Mouse (Mus musculus): ENCODE data around the gene Alad. TPM values are rescaled to one million over a fixed set of nuclear protein-coding genes. Genes with fewer than 3 reads are reported as not detected.

The Alad gene
- polyA plus RNA-seq, 1 experiment from 2014 or later = 156 TPM

DNA sequence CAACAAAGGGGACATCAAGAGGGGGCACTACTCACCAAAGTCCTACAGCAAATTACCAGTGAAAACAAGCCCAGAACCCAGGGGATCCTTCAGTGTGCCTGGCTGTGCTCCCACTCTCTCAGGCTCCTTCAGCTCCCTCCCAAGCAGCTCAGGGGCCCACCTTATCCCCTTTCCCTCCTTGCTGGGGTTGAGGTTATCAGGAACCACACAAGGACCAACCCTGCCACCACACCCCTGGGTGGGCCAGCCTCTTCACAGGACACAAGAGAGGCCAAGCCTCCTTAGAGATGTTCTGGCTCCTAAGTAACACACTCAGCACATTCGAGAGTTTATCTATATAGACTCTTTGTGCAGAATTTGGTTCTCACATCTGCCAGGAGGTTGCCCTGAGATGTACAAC, 3.1 kb downstream of the Alad start:
- H3K4me3 ChIP-seq (ENCODE audit: low read depth, low read length) = no peak overlapping the region
- no peaks in the 10 kb centered on the region for H3K9me3 ChIP-seq (ENCODE audit: control insufficient read depth)
- peaks cover 11% of the 10 kb centered on the region for H3K4me1 ChIP-seq (replicated peaks; ENCODE audit: control insufficient read depth, insufficient read depth, low read length)
- TF ChIP-seq CTCF (IDR thresholded peaks at IDR 0.05; ENCODE audit: low read depth) = no peak
- H3K9ac ChIP-seq (ENCODE audit: low read depth, low read length) = no peak overlapping the region
- H3K36me3 ChIP-seq (ENCODE audit: control insufficient read depth, insufficient read depth) = peaks cover 27% of the 10 kb centered on the region
- WGBS = 24% methylated on average over 1 of the region's 1 CpGs
- H3K27me3 ChIP-seq (replicated peaks; ENCODE audit: control insufficient read depth, insufficient read depth, low read length) = no peaks in the 10 kb centered on the region
- peak overlapping the region; percentile 89 for H3K4me2 ChIP-seq (replicated peaks; ENCODE audit: low read depth)
- H3K27ac ChIP-seq (ENCODE audit: low read depth, low read length) = peak overlapping the region; percentile 82
- peak; percentile 35; the same call in 1 of the 2 replicates for ATAC-seq

DNA sequence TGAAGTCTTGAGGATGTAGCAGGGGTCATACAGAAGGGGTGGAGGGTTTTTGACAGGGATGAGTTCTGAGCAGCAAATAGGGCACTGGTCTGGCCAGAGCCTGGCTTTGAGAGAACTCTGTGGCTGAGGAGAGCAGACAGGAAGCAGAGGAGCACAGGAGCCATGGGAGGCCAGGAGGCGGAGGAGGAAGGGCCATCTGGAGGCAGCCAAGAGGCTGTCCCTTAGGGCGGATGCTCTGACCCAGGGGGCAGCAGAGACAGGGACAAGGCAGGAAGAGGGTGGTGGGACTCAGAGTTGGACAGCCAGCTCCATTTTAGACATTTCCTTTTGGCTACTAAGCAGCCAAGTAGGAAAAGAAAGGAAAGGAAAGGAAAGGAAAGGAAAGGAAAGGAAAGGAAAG, 3.6 kb downstream of the Alad start:
- Histone ChIP-seq H3K9ac (ENCODE audit: low read depth, low read length) (0 out of 2 replicates have a peak overlapping the region, but pooled peaks have one; percentile 3), H3K27me3 (replicated peaks; ENCODE audit: control insufficient read depth, insufficient read depth, low read length) (no peaks in the 10 kb centered on the region), H3K9me3 (ENCODE audit: control insufficient read depth) (no peaks in the 10 kb centered on the region), H3K4me1 (replicated peaks; ENCODE audit: control insufficient read depth, insufficient read depth, low read length) (peaks cover 11% of the 10 kb centered on the region), H3K36me3 (ENCODE audit: control insufficient read depth, insufficient read depth) (peaks cover 32% of the 10 kb centered on the region), H3K4me3 (ENCODE audit: low read depth, low read length) (no peak overlapping the region), H3K4me2 (replicated peaks; ENCODE audit: low read depth) (peak overlapping the region; percentile 89; the same call in 1 of the 2 replicates), H3K27ac (ENCODE audit: low read depth, low read length) (peak overlapping the region; percentile 82; the same call in 1 of the 2 replicates)
- WGBS = 17% methylated on average over 2 of the region's 2 CpGs
- no peak for ATAC-seq
- TF ChIP-seq CTCF (IDR thresholded peaks at IDR 0.05; ENCODE audit: low read depth) = peak; percentile 48

DNA sequence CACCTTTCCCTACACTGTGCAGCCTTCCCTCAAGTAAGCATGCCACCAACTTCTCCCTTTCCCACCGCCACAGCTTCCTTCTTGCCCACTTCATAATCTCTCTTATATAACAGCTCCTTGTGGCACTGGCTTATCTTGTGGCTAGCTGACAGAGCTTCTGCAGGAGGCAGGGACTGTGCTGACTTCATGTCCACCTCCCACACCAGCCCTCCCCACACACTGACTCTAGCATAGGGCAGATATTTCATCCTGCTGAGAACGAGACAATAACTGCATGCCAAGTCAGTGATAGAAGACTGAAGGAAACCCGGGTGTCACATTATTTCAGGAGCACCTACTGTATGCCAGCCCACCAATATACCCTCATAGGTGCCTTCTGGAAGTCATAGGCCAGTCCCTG, 4.2 kb downstream of the Alad start:
- Histone ChIP-seq H3K9ac (ENCODE audit: low read depth, low read length) (0 out of 2 replicates have a peak overlapping the region, but pooled peaks have one; percentile 3), H3K4me1 (replicated peaks; ENCODE audit: control insufficient read depth, insufficient read depth, low read length) (peaks cover 11% of the 10 kb centered on the region), H3K36me3 (ENCODE audit: control insufficient read depth, insufficient read depth) (peaks cover 38% of the 10 kb centered on the region), H3K27ac (ENCODE audit: low read depth, low read length) (no peak overlapping the region; the same call in 1 of the 2 replicates), H3K4me2 (replicated peaks; ENCODE audit: low read depth) (peak overlapping the region; percentile 89; the same call in 1 of the 2 replicates), H3K27me3 (replicated peaks; ENCODE audit: control insufficient read depth, insufficient read depth, low read length) (no peaks in the 10 kb centered on the region), H3K9me3 (ENCODE audit: control insufficient read depth) (no peaks in the 10 kb centered on the region), H3K4me3 (ENCODE audit: low read depth, low read length) (no peak overlapping the region)
- WGBS = 65% methylated on average over 3 of the region's 3 CpGs
- no peak for ATAC-seq
- TF ChIP-seq CTCF (IDR thresholded peaks at IDR 0.05; ENCODE audit: low read depth) = no peak

DNA sequence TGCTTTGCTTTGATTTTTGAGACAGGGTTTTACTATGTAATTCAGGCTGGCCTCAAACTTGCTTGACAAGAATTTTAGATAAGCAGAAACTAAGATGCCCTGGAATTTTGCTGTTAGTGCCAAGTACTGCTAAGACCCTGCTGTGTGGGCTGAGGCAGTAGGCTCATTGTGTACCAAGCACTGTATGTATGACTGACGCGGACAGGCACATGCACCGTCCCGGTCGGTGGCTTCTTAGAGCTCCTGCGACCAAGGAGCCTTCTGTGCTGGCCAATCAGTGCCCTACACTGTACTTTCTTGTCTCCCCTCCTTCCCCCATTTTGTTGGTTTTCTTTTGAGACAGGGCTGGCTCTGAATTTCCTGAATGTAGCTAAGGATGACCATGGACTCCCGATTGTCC, 4.7 kb downstream of the Alad start:
- Histone ChIP-seq H3K9ac (ENCODE audit: low read depth, low read length) (no peak overlapping the region), H3K27ac (ENCODE audit: low read depth, low read length) (no peak overlapping the region)
- ATAC-seq = no peak

DNA sequence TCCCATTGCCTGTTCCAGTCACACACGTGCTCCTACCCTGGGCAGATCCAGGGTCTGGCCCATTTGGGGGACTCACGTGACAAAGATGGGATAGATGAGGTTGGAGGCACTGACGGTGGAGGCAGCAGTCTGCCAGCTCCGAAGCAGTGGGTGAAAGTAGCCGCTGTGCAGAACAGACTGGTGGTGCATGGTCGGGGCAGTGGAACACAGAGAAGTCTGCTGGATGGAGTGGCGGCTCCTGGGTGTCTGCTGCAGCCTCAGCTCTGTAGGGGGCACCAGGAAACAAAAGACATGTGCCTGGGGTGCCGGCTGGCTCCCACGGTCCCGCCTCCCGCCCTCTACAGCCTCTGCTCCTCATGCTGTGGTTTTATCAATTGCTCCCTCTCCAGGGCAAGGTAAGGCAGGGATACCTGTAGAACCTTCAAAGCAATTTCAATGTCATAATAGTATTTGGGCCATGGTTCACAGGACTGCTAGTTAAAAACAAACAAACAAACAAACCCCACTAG, 5.7 kb downstream of the Alad start:
- no peak overlapping the region for H3K4me3 ChIP-seq (ENCODE audit: low read depth, low read length)
- H3K9me3 ChIP-seq (ENCODE audit: control insufficient read depth) = no peaks in the 10 kb centered on the region
- H3K36me3 ChIP-seq (ENCODE audit: control insufficient read depth, insufficient read depth) = peaks cover 52% of the 10 kb centered on the region
- WGBS = 58% methylated on average over 11 of the region's 11 CpGs
- no peak overlapping the region for H3K4me2 ChIP-seq (replicated peaks; ENCODE audit: low read depth)
- peaks cover 11% of the 10 kb centered on the region for H3K4me1 ChIP-seq (replicated peaks; ENCODE audit: control insufficient read depth, insufficient read depth, low read length)
- no peak for ATAC-seq
- H3K9ac ChIP-seq (ENCODE audit: low read depth, low read length) = no peak overlapping the region
- H3K27me3 ChIP-seq (replicated peaks; ENCODE audit: control insufficient read depth, insufficient read depth, low read length) = no peaks in the 10 kb centered on the region
- no peak overlapping the region for H3K27ac ChIP-seq (ENCODE audit: low read depth, low read length)
- TF ChIP-seq CTCF (IDR thresholded peaks at IDR 0.05; ENCODE audit: low read depth) = no peak; the same call in 1 of the 2 replicates

More for the DNA sequence above, 4.7 kb downstream of the Alad start:
- Histone ChIP-seq H3K36me3 (ENCODE audit: control insufficient read depth, insufficient read depth) (peaks cover 43% of the 10 kb centered on the region), H3K4me3 (ENCODE audit: low read depth, low read length) (no peak overlapping the region), H3K4me1 (replicated peaks; ENCODE audit: control insufficient read depth, insufficient read depth, low read length) (peaks cover 11% of the 10 kb centered on the region), H3K4me2 (replicated peaks; ENCODE audit: low read depth) (no peak overlapping the region), H3K9me3 (ENCODE audit: control insufficient read depth) (no peaks in the 10 kb centered on the region), H3K27me3 (replicated peaks; ENCODE audit: control insufficient read depth, insufficient read depth, low read length) (no peaks in the 10 kb centered on the region)
- no peak for TF ChIP-seq CTCF (IDR thresholded peaks at IDR 0.05; ENCODE audit: low read depth)
- 71% methylated on average over 7 of the region's 7 CpGs for WGBS

DNA sequence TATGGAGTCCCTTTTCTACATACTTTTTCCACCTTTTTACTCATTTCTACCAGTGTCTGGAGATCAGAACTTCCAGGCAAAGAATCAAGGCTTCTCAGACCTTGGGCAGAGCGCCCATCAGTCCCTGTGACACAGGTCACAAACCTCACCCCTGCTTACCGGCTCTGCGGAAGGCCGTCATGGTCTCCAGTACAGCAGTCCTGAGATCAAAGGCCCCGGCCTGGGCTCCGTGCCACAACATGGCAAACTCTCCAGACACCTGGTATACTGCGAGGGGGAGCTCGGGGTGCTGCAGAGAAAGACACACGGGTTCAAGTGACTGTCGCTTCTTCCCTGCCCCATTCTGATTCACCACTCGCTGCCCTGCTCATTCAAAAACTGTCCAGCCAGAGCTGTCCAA, 9.8 kb downstream of the Alad start:
- no peaks in the 10 kb centered on the region for H3K27me3 ChIP-seq (replicated peaks; ENCODE audit: control insufficient read depth, insufficient read depth, low read length)
- no peak for ATAC-seq
- H3K4me3 ChIP-seq (ENCODE audit: low read depth, low read length) = no peak overlapping the region
- H3K4me1 ChIP-seq (replicated peaks; ENCODE audit: control insufficient read depth, insufficient read depth, low read length) = no peaks in the 10 kb centered on the region
- peaks cover 73% of the 10 kb centered on the region for H3K36me3 ChIP-seq (ENCODE audit: control insufficient read depth, insufficient read depth)
- TF ChIP-seq CTCF (IDR thresholded peaks at IDR 0.05; ENCODE audit: low read depth) = no peak
- H3K4me2 ChIP-seq (replicated peaks; ENCODE audit: low read depth) = no peak overlapping the region
- WGBS = 90% methylated on average over 11 of the region's 11 CpGs
- no peak overlapping the region for H3K9ac ChIP-seq (ENCODE audit: low read depth, low read length)
- no peaks in the 10 kb centered on the region for H3K9me3 ChIP-seq (ENCODE audit: control insufficient read depth)
- no peak overlapping the region for H3K27ac ChIP-seq (ENCODE audit: low read depth, low read length)
